Mouse (Mus musculus): ENCODE measurements around the gene Klhl5. TPM values are rescaled to one million over a fixed set of nuclear protein-coding genes. Genes with fewer than 3 reads are reported as not detected.
A peak's percentile ranks its signal among the peaks of the same experiment; 100 is the strongest.

Gene Klhl5
- polyA plus RNA-seq, 1 experiment from 2014 or later = 53.4 TPM

GRCm38 (mm10) chr5:65181160-65181793 lies 73.9 kb downstream of the Klhl5 start:
- Histone ChIP-seq H3K27me3 (no peaks in the 10 kb centered on the region), H3K4me1 (peaks cover 28% of the 10 kb centered on the region), H3K36me3 (ENCODE audit: poor library complexity, severe bottlenecking) (no peaks in the 10 kb centered on the region), H3K4me2 (peak overlapping the region; percentile 17; the same call in 1 of the 2 replicates), H3K9me3 (replicated peaks) (no peaks in the 10 kb centered on the region), H3K9ac (peak overlapping the region; percentile 34; the same call in 1 of the 2 replicates), H3K4me3 (no peak overlapping the region), H3K27ac (peak overlapping the region; percentile 63)
- ATAC-seq = peak; percentile 48
- 47% methylated on average over 21 of the region's 21 CpGs for WGBS

- no peak overlapping the region for H3K4me3 ChIP-seq
- peaks cover 24% of the 10 kb centered on the region for H3K4me1 ChIP-seq
- H3K9ac ChIP-seq = no peak overlapping the region
- no peaks in the 10 kb centered on the region for H3K36me3 ChIP-seq (ENCODE audit: poor library complexity, severe bottlenecking)
- no peaks in the 10 kb centered on the region for H3K27me3 ChIP-seq
- 82% methylated on average over 4 of the region's 4 CpGs for WGBS
- H3K27ac ChIP-seq = peak overlapping the region; percentile 63
- H3K4me2 ChIP-seq = no peak overlapping the region
- peak; percentile 31 for ATAC-seq
- no peaks in the 10 kb centered on the region for H3K9me3 ChIP-seq (replicated peaks)
Measured at GRCm38 (mm10) chr5:65181794-65182169, 74.4 kb downstream of the Klhl5 start.

GRCm38 (mm10) chr5:65182268-65182667 lies 74.9 kb downstream of the Klhl5 start:
- no peaks in the 10 kb centered on the region for H3K36me3 ChIP-seq (ENCODE audit: poor library complexity, severe bottlenecking)
- H3K4me1 ChIP-seq = peaks cover 19% of the 10 kb centered on the region
- H3K27me3 ChIP-seq = no peaks in the 10 kb centered on the region
- H3K4me2 ChIP-seq = no peak overlapping the region
- no peak overlapping the region for H3K27ac ChIP-seq
- no peak overlapping the region for H3K4me3 ChIP-seq
- H3K9me3 ChIP-seq (replicated peaks) = no peaks in the 10 kb centered on the region
- ATAC-seq = no peak
- 76% methylated on average over 1 of the region's 1 CpGs for WGBS
- no peak overlapping the region for H3K9ac ChIP-seq

GRCm38 (mm10) chr5:65191601-65192000 lies 84.3 kb downstream of the Klhl5 start:
- Histone ChIP-seq H3K27me3 (no peaks in the 10 kb centered on the region), H3K27ac (no peak overlapping the region), H3K9ac (no peak overlapping the region), H3K4me2 (no peak overlapping the region), H3K9me3 (replicated peaks) (no peaks in the 10 kb centered on the region), H3K4me3 (no peak overlapping the region), H3K36me3 (ENCODE audit: poor library complexity, severe bottlenecking) (no peaks in the 10 kb centered on the region), H3K4me1 (no peaks in the 10 kb centered on the region)
- no peak for ATAC-seq
- WGBS = 87% methylated on average over 5 of the region's 5 CpGs

- Histone ChIP-seq H3K4me1 (no peaks in the 10 kb centered on the region), H3K27ac (no peak overlapping the region), H3K4me3 (no peak overlapping the region), H3K9ac (no peak overlapping the region), H3K27me3 (no peaks in the 10 kb centered on the region), H3K4me2 (no peak overlapping the region), H3K9me3 (replicated peaks) (no peaks in the 10 kb centered on the region), H3K36me3 (ENCODE audit: poor library complexity, severe bottlenecking) (no peaks in the 10 kb centered on the region)
- ATAC-seq = no peak
- 92% methylated on average over 9 of the region's 9 CpGs for WGBS
Measured at GRCm38 (mm10) chr5:65194441-65194840, 87.1 kb downstream of the Klhl5 start.

GRCm38 (mm10) chr5:65199346-65200128 lies 92.2 kb downstream of the Klhl5 start, which contains the start of gene Wdr19:
Gene Wdr19, plus strand, starts transcription at chr5:65199696.
- WGBS = under 1% methylated on average over 37 of the region's 37 CpGs
- Histone ChIP-seq H3K9me3 (replicated peaks) (no peaks in the 10 kb centered on the region), H3K4me3 (peak within 1 kb of the TSS; percentile 62), H3K4me1 (peaks cover 9% of the 10 kb centered on the region), H3K27ac (peak within 1 kb of the TSS; percentile 63), H3K36me3 (ENCODE audit: poor library complexity, severe bottlenecking) (0 out of 2 replicates have a peak, but pooled peaks cover 7% of the 10 kb centered on the region), H3K27me3 (no peaks in the 10 kb centered on the region), H3K9ac (peak within 1 kb of the TSS; percentile 74), H3K4me2 (peak within 1 kb of the TSS; percentile 81)
- ATAC-seq = peak; percentile 100

GRCm38 (mm10) chr5:65204726-65205125 lies 97.4 kb downstream of the Klhl5 start:
- WGBS = 83% methylated on average over 2 of the region's 2 CpGs
- H3K27ac ChIP-seq = no peak overlapping the region

GRCm38 (mm10) chr5:65213321-65213720 lies 106.0 kb downstream of the Klhl5 start:
- Histone ChIP-seq H3K4me2 (no peak overlapping the region), H3K27me3 (no peaks in the 10 kb centered on the region), H3K27ac (no peak overlapping the region), H3K36me3 (ENCODE audit: poor library complexity, severe bottlenecking) (no peaks in the 10 kb centered on the region), H3K4me1 (no peaks in the 10 kb centered on the region), H3K9me3 (replicated peaks) (no peaks in the 10 kb centered on the region), H3K4me3 (no peak overlapping the region), H3K9ac (no peak overlapping the region)
- 16% methylated on average over 7 of the region's 7 CpGs for WGBS
- peak; percentile 74; the same call in 1 of the 2 replicates for ATAC-seq

More at GRCm38 (mm10) chr5:65204726-65205125, 97.4 kb downstream of the Klhl5 start:
- ATAC-seq = no peak
- H3K36me3 ChIP-seq (ENCODE audit: poor library complexity, severe bottlenecking) = 0 out of 2 replicates have a peak, but pooled peaks cover 11% of the 10 kb centered on the region
- H3K4me3 ChIP-seq = no peak overlapping the region
- no peak overlapping the region for H3K4me2 ChIP-seq
- H3K4me1 ChIP-seq = peaks cover 9% of the 10 kb centered on the region
- H3K27me3 ChIP-seq = no peaks in the 10 kb centered on the region
- no peak overlapping the region for H3K9ac ChIP-seq
- no peaks in the 10 kb centered on the region for H3K9me3 ChIP-seq (replicated peaks)

Other genes with a start within 250 kb of the Klhl5 start
- 0.14 and 0.39 TPM in 2 replicates for gene Tlr1, start 174.0 kb upstream of the Klhl5 start, polyA plus RNA-seq (2015; fragmentation: Nextera tagmentation; extraction: Ambion mirVana)
- 0.14 and 0.28 TPM in 2 replicates for gene Tlr6, start 147.4 kb upstream of the Klhl5 start, polyA plus RNA-seq (2015; fragmentation: Nextera tagmentation; extraction: Ambion mirVana)
- 6.3 and 6.5 TPM in 2 replicates for gene Fam114a1, start 137.5 kb upstream of the Klhl5 start, polyA plus RNA-seq (2015; fragmentation: Nextera tagmentation; extraction: Ambion mirVana)
- gene Tmem156, start 15.4 kb upstream of the Klhl5 start, polyA plus RNA-seq (2015; fragmentation: Nextera tagmentation; extraction: Ambion mirVana) = not detected in 2 replicates
- 10.4 and 12.6 TPM in 2 replicates for gene Wdr19, start 92.2 kb downstream of the Klhl5 start, polyA plus RNA-seq (2015; fragmentation: Nextera tagmentation; extraction: Ambion mirVana)
- gene Rfc1, start 228.1 kb downstream of the Klhl5 start, polyA plus RNA-seq (2015; fragmentation: Nextera tagmentation; extraction: Ambion mirVana) = 70.1 and 70.5 TPM in 2 replicates
- gene Klb, start 240.8 kb downstream of the Klhl5 start, polyA plus RNA-seq (2015; fragmentation: Nextera tagmentation; extraction: Ambion mirVana) = 0.06 and 0.17 TPM in 2 replicates

All from forebrain, embryonic 13.5 days (tissue).